Mouse (Mus musculus): ENCODE measurements around the gene Tmem45a2.
A peak's percentile ranks its signal among the peaks of the same experiment; 100 is the strongest.
"Not testable (repeated sequence)": the region's sequence is repeated elsewhere in the genome, so short reads cannot be mapped to it uniquely, and the experiment has no call there.

Gene Tmem45a2

DNA sequence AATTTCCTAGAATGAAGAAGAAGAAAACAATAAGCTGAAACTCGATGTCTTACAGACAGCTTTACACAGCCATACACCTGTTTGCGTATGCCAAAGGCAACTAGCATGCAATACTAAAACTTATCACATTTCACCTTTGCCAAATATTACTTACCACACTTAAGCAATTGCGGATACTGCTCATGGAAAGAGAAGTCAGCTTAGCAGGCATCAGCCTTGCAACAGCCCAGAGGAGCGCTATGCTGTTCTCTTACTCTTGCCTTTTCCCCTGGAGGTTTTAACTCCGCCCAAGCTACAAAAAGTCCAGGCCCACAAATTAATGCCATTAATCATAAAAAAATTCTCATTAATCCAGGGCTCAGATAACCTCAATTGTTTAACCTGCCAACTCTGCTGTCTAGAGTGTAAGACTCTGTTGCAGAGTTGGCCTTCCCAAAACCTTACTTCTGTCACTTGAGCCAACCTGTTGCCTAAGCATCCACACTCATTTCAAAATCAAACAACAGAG lies at the start of gene Tmem45a2:
Gene Tmem45a2 (minus strand): TSS at position 241 of the 508 bp plus-strand sequence.
- no peak for DNase-seq

DNA sequence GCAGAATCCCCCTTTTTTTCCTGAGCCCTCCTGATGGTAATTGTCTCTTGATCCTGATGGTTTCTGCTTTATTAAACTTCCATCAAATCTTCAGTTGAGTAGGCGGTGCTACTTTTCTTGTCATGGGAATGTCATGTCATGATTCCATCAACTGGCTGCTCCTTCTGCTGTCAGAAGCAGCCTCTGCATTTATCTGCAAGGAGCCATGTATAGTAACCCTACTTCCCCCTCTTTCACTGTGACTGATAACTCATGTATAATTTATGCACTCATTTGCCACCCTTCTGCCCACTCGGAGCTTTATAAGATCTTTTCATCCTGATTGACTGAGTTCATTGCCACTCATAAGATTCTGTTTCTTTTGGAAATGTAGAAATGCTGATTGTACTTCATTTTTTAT lies 46.4 kb upstream of the Tmem45a2 start:
- DNase-seq = no peak

DNA sequence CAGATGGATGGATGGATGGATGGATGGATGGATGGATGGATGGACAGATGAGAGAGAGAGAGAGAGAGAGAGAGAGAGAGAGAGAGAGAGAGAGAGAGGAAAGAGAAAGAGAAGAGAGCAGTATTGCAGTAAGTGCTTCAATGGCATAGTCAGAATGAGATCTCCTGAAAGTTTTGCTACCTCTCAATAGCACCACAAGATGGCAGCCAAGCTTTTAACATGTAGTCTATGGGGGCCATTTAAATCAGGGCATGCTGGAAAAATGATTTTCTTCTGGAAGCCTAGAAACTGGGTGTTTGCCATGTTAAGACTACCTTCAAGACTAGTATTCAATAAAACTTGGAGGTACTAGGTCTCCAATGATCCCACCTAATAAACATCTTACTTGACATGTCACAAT lies 44.9 kb upstream of the Tmem45a2 start:
- no peak for DNase-seq

DNA sequence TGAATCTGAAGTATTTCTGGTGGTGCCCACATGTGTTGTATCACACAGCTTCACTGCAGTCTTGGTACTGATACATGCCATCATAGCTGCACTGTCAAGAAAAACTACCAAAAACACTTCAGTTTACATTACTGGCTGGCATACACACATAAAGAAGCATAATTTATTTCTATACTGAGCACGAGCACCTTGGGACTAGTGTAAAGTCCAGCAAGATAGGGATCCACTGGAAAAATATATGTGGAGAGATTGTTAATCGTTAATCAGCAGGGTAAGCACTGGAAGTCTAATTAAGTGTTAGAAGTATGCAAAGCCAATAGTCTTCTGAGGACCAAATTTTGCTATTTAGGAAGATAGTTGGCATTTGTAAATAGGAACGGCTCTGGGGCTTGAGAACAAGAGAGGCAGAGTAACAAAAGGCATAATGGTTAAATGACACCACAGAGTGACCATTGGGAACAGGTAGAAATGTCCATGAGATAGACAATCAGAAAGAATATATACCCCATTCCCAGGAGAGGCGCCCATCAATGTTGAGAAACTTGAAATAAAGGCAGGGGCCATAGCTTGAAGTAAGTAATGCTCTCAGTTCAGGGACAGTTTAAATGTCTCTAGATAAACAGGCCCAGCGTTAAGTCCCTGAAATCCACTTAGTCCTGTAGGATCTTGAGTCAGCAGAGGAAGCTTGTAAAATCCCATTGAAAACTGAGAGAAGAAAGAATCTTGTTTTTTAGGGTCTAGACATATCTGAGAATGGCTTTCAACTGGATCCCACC lies 35.2 kb upstream of the Tmem45a2 start:
- DNase-seq = no peak

DNA sequence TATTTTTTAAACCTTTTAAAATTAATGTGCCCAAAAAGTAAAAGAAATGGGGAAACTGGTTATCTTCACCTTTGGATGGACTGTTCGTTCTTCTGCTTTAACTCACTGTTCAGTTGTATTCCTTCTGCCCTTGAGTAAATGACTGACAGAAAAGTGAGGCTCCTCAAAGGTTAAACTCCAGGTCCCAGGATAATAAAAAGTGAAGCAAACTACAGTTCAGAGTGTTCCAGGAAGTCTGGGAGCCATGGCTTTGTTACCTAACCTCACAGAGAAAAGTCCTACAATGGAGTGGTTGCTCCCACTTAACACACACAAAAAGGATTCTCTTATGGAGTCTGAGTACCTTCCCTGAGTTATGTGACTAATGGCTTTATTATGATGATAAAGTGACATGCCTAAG lies 30.0 kb upstream of the Tmem45a2 start:
- no peak for DNase-seq

DNA sequence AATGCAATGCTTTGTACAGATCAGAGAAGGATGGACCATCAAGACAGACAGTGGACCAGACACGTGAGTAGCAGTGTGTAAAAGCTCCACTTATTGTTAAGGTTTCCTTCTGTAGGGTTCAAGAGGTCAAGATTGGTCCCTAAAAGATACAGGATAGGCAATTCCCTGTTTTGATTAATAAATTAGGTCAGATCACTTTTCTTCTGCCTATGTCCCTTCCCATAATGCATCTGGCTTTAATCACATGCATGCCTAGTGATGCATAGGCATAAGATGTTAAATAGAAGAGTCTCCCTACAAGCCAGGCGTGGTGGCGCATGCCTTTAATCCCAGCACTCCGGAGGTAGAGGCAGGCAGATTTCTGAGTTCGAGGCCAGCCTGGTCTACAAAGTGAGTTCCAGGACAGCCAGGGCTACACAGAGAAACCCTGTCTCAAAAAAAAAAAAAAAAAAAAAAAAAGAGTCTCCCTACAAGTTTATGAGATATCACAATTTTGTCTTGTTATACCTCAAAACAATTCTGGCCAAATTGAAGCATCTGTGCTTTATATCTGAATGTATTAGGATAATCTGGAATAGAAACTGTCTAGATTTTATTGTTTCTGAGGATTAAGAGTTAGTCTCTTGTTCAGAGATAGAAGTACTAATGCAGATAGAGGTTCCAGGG lies 28.5 kb upstream of the Tmem45a2 start:
- DNase-seq = no peak

DNA sequence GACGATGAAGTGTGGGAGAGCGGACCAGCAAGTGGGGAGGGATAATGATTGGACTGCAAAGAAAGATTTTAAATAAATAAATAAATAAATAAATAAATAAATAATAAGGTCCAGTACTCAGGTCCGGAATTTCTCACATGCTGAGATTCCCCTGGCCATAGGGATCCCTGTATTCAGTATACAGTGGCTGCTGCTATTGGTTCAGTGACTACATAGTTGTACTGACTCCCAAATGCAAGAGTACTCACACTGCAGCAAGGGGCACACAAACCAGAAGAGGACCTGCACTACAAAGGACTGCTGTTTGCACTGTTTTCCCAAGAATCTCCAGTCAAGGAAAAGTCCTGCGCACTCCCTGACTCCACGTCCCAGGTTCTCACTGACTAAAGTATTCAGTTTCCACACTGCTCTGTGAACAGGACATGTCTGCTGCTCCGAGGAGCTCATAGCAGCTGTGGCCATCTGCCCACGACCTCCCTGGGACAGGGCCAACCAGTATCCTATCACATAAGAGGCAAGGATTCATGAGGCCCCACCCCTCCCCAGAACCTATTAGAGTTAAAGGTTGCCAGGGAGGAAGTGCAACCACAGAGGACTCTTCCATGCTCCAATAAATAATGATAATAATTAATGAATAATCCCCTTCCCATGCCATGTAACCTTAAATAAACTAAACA lies 27.4 kb upstream of the Tmem45a2 start:
- DNase-seq = no peak

DNA sequence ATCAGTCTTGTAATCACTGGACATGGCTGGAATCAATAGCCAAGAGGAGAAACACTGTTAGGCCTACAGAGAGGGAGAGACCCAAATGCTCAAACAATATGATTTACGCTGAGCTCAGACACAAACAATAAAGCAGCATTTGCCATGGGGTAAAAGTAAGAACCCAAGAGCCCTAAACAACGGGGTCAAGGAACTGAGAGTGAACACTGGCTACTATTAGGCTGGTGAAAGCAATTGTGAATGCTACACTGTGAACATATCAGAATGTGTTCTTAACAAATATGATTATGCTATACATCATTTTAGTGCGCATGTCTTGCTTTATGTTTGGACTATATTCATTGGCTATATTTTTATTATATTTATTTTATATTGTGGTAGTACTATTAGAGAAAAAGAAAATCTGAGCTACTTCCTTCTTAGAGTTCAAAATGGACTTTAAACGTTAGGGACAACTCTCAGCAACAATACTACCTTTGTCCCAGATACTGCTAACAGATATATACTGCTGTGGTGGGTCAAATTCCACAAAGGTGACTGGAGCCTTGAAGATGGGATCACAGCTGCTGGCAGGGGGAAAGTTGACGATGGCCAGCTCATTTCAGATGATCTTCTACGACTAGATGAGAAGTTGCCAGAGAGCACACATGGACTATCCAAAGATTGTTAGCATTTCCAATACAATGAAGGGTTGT lies 21.9 kb upstream of the Tmem45a2 start:
- DNase-seq = no peak

DNA sequence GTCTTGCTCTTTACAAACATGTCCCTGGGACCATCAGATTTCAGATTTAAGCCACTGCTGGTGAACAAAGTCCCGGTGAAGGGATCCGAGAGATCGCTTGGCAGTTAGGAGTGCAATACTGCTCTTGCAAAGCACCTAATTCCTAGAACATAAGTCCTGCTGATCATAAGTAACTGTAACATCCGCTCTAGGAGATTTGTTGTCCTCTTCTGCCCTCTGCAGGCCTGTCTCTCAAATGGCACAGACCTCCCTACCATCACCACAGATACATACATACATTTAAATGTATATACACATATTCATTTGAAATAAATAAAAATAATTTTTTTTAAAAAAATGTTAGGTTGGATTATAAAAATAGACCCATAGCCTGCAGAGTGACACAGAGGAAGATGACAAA lies 21.3 kb upstream of the Tmem45a2 start:
- peak; percentile 21 to 24 for DNase-seq

DNA sequence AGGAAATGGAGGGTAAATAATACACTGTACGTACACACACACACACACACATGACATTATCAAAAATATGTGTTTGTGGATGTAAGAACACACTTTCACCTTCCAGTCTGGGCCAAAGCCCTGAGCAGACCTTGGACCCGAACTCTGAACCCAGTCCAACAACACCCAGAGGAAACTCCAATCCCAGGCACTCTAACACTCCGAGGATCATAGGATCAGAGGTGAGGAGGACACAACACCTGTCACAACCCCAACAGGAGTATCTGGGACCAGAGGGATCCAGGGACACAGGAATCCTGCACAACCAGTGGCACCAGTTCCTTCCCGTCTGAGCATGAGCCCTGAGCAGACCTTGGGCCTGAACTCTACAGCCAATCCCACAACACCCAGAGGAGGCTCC lies 8.4 kb upstream of the Tmem45a2 start:
- DNase-seq = no peak

DNA sequence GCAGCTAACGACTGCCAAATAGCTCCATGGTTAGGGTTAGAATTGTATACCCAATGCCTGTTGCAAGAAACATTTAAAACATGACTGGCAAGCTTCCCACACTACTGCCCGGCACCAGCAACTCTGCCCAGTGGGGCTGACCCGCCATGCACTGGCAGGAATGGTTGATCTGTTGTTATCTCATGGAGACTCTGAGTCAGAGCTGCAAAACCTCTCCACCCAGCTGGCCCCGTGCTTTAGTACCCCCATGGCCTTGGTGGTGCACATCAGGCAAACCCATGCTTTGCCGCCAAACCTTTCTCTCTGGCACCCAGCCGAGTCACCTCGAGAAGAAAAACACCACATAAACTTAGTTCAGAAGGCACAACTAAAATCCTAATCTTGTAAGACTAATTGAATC lies 4.8 kb upstream of the Tmem45a2 start:
- DNase-seq = no peak

DNA sequence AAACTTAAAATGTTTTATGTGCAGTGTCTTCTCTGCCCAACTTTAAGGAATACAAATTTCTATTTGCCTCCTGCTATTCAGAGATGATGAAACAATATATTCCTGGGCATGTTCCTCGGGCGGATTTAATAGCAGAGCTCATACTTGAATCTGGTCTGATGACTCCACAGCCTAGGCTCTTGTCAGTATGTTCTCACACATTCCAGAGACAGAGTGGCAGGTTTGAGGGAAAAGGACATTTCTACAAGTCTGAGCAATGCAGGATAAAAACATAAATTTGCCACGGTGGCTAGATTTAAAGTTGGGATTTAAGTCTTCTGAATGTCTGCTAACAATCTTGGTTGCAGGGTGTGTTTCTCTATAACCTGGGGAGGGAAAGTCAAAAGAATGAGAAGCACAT lies 9.1 kb downstream of the Tmem45a2 start:
- DNase-seq = no peak

DNA sequence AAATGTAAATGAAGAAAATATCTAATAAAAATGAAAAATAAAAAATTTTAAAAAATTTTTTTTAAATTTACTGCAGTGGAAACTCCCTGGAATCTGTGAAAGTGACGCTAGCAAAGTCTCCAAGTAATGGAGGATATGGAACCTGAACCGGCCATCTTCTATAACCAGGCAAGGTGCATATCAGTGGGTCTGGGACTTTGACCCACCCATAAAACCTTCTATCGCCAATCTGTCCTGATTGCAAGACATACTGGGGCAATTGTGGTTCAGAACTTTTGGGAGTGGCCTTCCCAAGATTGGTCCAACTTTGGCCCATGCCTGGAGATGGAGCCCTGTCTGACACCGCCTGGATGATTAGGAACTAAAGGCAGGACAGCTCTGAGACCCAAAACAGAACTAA lies 14.2 kb downstream of the Tmem45a2 start:
- DNase-seq = no peak

DNA sequence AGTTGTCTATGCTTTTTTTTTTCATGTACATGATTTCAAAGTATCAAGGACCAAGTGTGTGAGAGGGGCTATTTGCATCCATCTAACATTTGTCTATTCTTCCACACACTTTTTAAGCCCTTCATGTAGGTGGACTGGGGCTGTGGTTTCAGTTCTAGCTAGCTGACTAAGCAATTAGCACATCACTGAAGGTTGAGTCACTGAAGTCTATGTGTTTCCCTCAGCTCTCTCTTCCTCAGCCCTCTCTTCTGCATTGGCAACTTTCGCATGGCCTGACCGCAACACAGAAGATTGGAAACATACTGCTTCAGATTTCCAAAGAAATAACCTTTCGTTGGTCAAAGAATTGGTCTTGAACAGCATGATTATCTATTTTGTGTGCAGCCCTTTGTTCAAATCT lies 21.2 kb downstream of the Tmem45a2 start:
- no peak for DNase-seq

DNA sequence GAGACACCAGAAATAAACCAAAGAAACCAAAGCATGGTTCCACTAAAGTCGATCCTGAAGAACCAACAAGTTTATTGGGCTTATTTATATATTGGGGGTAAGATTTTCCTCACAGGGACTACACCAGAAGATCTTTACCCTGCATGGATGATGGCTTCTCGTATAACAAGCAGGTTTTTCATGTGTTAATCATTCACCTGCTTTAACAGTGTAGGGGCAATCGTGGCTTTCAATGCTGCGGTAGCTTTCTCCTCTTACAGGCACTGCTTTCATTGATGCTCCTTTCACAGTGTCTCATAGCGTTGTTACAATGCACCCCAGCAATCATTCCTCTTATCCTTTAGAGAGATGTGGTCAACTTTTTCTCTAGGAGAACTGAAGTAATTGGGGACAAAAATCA lies 32.6 kb downstream of the Tmem45a2 start:
- DNase-seq = no peak

DNA sequence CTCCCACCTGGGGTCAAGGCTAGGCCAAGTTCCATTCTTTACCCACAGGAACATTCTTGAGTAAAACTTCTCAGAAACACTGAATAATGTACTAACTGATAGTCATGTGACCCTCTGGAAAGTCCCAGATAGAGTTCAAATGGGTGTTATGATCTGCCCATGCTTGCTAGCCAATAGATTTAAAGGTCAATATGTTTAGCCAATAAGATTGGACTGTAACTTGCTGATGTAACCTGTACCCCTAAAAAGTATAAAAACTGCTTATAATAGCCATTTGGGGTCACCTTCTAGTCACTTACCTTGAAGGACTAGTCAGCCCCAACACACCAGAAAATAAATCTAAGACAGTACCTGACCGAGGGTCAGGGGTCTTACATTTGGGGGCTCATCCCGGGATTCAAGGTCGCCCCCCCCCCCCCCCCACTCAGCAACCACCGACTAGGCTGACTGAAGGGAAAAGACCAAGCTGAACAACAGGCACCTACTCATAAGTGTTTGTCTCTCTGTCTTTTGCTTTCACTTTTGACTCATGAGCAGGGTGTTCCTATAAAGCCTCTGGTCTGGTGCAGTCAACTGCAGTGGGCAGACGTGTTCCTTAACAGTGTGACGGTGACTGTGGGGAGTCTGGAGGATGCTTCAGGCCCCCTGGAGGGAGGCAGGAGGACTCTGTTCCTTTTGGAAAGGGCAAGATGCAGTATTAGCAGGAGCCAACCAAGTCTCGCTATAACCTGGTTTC lies 40.9 kb downstream of the Tmem45a2 start:
- DNase-seq = no peak

DNA sequence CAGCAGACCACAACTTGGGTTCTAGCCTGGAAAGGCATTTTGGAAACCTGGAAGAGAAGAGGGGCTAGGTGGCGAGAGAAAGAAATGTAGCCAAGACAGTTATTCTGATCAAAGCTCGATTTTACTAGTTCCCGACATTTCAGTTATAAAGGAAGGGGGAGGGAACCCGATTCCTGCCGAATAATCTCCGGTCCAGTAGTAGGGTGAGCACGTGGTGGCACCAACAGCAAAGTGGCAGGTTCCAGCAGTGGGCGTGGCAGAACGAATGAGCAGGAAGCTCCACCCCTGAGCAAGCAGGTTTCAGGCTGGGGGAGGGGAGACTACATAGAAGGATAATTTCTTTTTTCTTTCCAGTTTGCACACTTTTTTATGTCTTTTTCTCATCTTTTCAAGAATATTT lies 72.9 kb downstream of the Tmem45a2 start:
- not testable (repeated sequence) for DNase-seq

Measured in cerebellum, adult 18-20 months (tissue).